Mouse (Mus musculus) liver, embryonic 14.5 days (tissue): ENCODE measurements around the gene Aip. TPM values are rescaled to one million over a fixed set of nuclear protein-coding genes. Genes with fewer than 3 reads are reported as not detected.
"Not testable (repeated sequence)": the region's sequence is repeated elsewhere in the genome, so short reads cannot be mapped to it uniquely, and the experiment has no call there.

Source experiments
- ATAC-seq: fragments of 200-750 bp; cut with Nextera tagmentation; 2 replicates; pipeline ENCODE4 v1.8.0; 2017; ENCODE audit warnings: moderate number of reproducible peaks, mild to moderate bottlenecking, moderate library complexity; ENCODE audit not compliant: insufficient read depth
- DNase-seq, 3 experiments: peaks; one replicate each; pipeline ENCODE4 v3.0.0-alpha.2; 2012 to 2013; ENCODE audit warnings: low read depth in 3 of 3, low spot score in 3 of 3
- H3K27ac ChIP-seq: fragments of 300-500 bp; sonication (generic); 2 replicates; pipeline ENCODE4 v1.5.1; 2014; ENCODE audit warnings: moderate library complexity, mild to moderate bottlenecking, control low read depth, inconsistent platforms
- H3K27me3 ChIP-seq: fragments of 300-500 bp; sonication (generic); 2 replicates; pipeline ENCODE4 v1.6.1; 2014; ENCODE audit warnings: mild to moderate bottlenecking, low read length, moderate library complexity; ENCODE audit not compliant: control insufficient read depth, insufficient read depth
- H3K36me3 ChIP-seq: fragments of 300-500 bp; sonication (generic); replicated peaks from 2 replicates; pipeline ENCODE4 v1.6.1; 2014; ENCODE audit warnings: low read depth; ENCODE audit not compliant: control insufficient read depth, insufficient read depth
- H3K4me1 ChIP-seq, 2 experiments: fragments of 200-500 bp in 1 of 2; fragments of 300-500 bp in 1 of 2; sonication (generic) in 1 of 2; replicated peaks; 2 replicates each; pipeline ENCODE4 v1.6.1; 2012 to 2014; ENCODE audit warnings: antibody characterized with exemption in 1 of 2, inconsistent platforms in 1 of 2, low read length in 1 of 2; ENCODE audit not compliant: control insufficient read depth in 2 of 2, insufficient read depth in 2 of 2
- H3K4me2 ChIP-seq: fragments of 300-500 bp; sonication (generic); 2 replicates; pipeline ENCODE4 v1.6.1; 2014; ENCODE audit warnings: low read depth, mild to moderate bottlenecking, control low read depth, moderate library complexity
- H3K4me3 ChIP-seq, 2 experiments: fragments of 200-500 bp in 1 of 2; fragments of 300-500 bp in 1 of 2; sonication (generic) in 1 of 2; 2 replicates each; pipeline ENCODE4 v1.5.1; 2012 to 2014; ENCODE audit warnings: low read depth in 2 of 2, low read length in 2 of 2, mild to moderate bottlenecking in 2 of 2, control low read depth in 1 of 2, inconsistent platforms in 1 of 2, moderate library complexity in 1 of 2; ENCODE audit not compliant: insufficient read depth in 1 of 2
- H3K9ac ChIP-seq: fragments of 300-500 bp; sonication (generic); replicated peaks from 2 replicates; pipeline ENCODE4 v1.6.1; 2014; ENCODE audit warnings: mild to moderate bottlenecking, control low read depth, moderate library complexity
- H3K9me3 ChIP-seq: fragments of 300-500 bp; sonication (generic); 2 replicates; pipeline ENCODE4 v1.6.1; 2016; ENCODE audit warnings: low read length, mixed read lengths; ENCODE audit not compliant: control insufficient read depth
- CTCF ChIP-seq: IDR thresholded peaks from 2 replicates; pipeline ENCODE4 v1.5.1; 2016; ENCODE audit warnings: antibody characterized with exemption, low read depth, control low read depth
- EP300 ChIP-seq: IDR thresholded peaks from 2 replicates; pipeline ENCODE4 v1.6.1; 2016; ENCODE audit warnings: antibody characterized with exemption, low read depth
- WGBS: fragments of 180-500 bp; shearing (Covaris S2); extraction: QIAGEN DNeasy Blood & Tissue Kit; methylation state at CpG from one replicate; pipeline ENCODE4 v1.1.7; 2014; ENCODE audit not compliant: insufficient replicate concordance; 5-methylcytosine and 5-hydroxymethylcytosine counted together
- polyA plus RNA-seq, 2 experiments: library from polyadenylated mRNA; depleted of rRNA in 1 of 2; stranded (reverse) in 1 of 2; unstranded in 1 of 2; fragments of >200 nt; fragmentation: Nextera tagmentation in 1 of 2; extraction: Ambion mirVana in 1 of 2; gene quantifications; 2 replicates each; pipeline versions ENCODE4 v1.2.1 to v1.2.3; 2012 to 2014

The Aip gene
- polyA plus RNA-seq, 2 experiments: 29.4 to 33.2 TPM

- TF ChIP-seq EP300 (no peak), CTCF (no peak)
- DNase-seq (no peak), ATAC-seq (no peak)
- Histone ChIP-seq H3K27me3 (no peaks in the 10 kb centered on the region), H3K4me1 (peaks cover 2 to 9% of the 10 kb centered on the region in 2 experiments; a peak in 1 of 4 replicates), H3K9ac (no peak overlapping the region), H3K27ac (no peak overlapping the region), H3K4me2 (no peak overlapping the region), H3K36me3 (no peaks in the 10 kb centered on the region), H3K9me3 (no peaks in the 10 kb centered on the region), H3K4me3 (no peak overlapping the region)
- WGBS: 79% methylated on average over 6 of the region's 6 CpGs
Measured at GRCm38 (mm10) chr19:4071406-4071805, 54.3 kb downstream of the Aip start.

- no peak for DNase-seq
- H3K4me3 ChIP-seq: no peak overlapping the region
- WGBS: 42% methylated on average over 8 of the region's 8 CpGs
Measured at GRCm38 (mm10) chr19:4070756-4071155, 54.9 kb downstream of the Aip start.

GRCm38 (mm10) chr19:4070311-4070710 is 55.3 kb downstream of the Aip start:
- H3K36me3 ChIP-seq: no peaks in the 10 kb centered on the region
- no peak for DNase-seq
- ATAC-seq: no peak
- H3K4me1 ChIP-seq: peaks cover 2 to 9% of the 10 kb centered on the region in 2 experiments; a peak in 1 of 4 replicates
- 55% methylated on average over 15 of the region's 15 CpGs for WGBS
- H3K4me3 ChIP-seq: no peak overlapping the region
- H3K27ac ChIP-seq: no peak overlapping the region
- no peaks in the 10 kb centered on the region for H3K9me3 ChIP-seq
- no peak for TF ChIP-seq CTCF
- no peak for TF ChIP-seq EP300
- H3K27me3 ChIP-seq: no peaks in the 10 kb centered on the region
- H3K9ac ChIP-seq: no peak overlapping the region
- no peak overlapping the region for H3K4me2 ChIP-seq

More at GRCm38 (mm10) chr19:4070756-4071155, 54.9 kb downstream of the Aip start:
- H3K27ac ChIP-seq: no peak overlapping the region
- H3K4me1 ChIP-seq: peaks cover 2 to 9% of the 10 kb centered on the region in 2 experiments; a peak in 1 of 4 replicates
- no peak overlapping the region for H3K9ac ChIP-seq
- ATAC-seq: 0 out of 2 replicates have a peak, but pooled peaks have one; percentile 23
- no peak overlapping the region for H3K4me2 ChIP-seq
- no peaks in the 10 kb centered on the region for H3K27me3 ChIP-seq
- H3K9me3 ChIP-seq: no peaks in the 10 kb centered on the region
- no peaks in the 10 kb centered on the region for H3K36me3 ChIP-seq
- TF ChIP-seq CTCF: no peak
- no peak for TF ChIP-seq EP300

GRCm38 (mm10) chr19:4068717-4069410 is 56.8 kb downstream of the Aip start:
- Histone ChIP-seq H3K27me3 (no peaks in the 10 kb centered on the region), H3K4me1 (peaks cover 2 to 9% of the 10 kb centered on the region in 2 experiments; a peak in 1 of 4 replicates), H3K9me3 (no peaks in the 10 kb centered on the region), H3K36me3 (no peaks in the 10 kb centered on the region), H3K27ac (peak overlapping the region; percentile 28), H3K4me3 (no peak overlapping the region), H3K9ac (no peak overlapping the region), H3K4me2 (no peak overlapping the region)
- DNase-seq: no peak
- no peak for TF ChIP-seq EP300
- TF ChIP-seq CTCF: no peak
- no peak for ATAC-seq
- WGBS: 65% methylated on average over 15 of the region's 15 CpGs

- H3K9ac ChIP-seq, H3K4me3 ChIP-seq, ATAC-seq, H3K36me3 ChIP-seq, H3K4me2 ChIP-seq, H3K9me3 ChIP-seq, H3K27me3 ChIP-seq, DNase-seq, H3K4me1 ChIP-seq: not testable (repeated sequence)
- peak overlapping the region; percentile 28 for H3K27ac ChIP-seq
- 77% methylated on average over 2 of the region's 2 CpGs for WGBS
Measured at GRCm38 (mm10) chr19:4068242-4068641, 57.4 kb downstream of the Aip start.
